Mouse (Mus musculus) limb, embryonic 14.5 days (tissue): Measurements from ENCODE around the gene Map3k5. TPM values are rescaled to one million over a fixed set of nuclear protein-coding genes. Genes with fewer than 3 reads are reported as not detected.

Experiments used
- ATAC-seq: fragments of 200-750 bp; cut with Nextera tagmentation; 2 replicates; pipeline ENCODE4 v1.8.0; 2017; ENCODE audit warnings: low read depth, moderate number of reproducible peaks, moderate TSS enrichment; ENCODE audit not compliant: low FRiP score
- DNase-seq: peaks from one replicate; pipeline ENCODE4 v3.0.0-alpha.2; 2015; ENCODE audit warnings: low spot score
- H3K27ac ChIP-seq: fragments of 300-500 bp; sonication (generic); replicated peaks from 2 replicates; pipeline ENCODE4 v1.5.1; 2014; ENCODE audit warnings: low read depth, mild to moderate bottlenecking, low read length, moderate library complexity, mixed read lengths
- H3K27me3 ChIP-seq: fragments of 300-500 bp; sonication (generic); 2 replicates; pipeline ENCODE4 v1.6.1; 2014; ENCODE audit warnings: low read length, mixed read lengths; ENCODE audit not compliant: control insufficient read depth, insufficient read depth
- H3K36me3 ChIP-seq: fragments of 300-500 bp; sonication (generic); 2 replicates; pipeline ENCODE4 v1.6.1; 2014; ENCODE audit warnings: mild to moderate bottlenecking, low read length, moderate library complexity, mixed read lengths; ENCODE audit not compliant: control insufficient read depth, insufficient read depth
- H3K4me1 ChIP-seq: fragments of 300-500 bp; sonication (generic); 2 replicates; pipeline ENCODE4 v1.6.1; 2014; ENCODE audit warnings: antibody characterized with exemption, low read length, mixed read lengths; ENCODE audit not compliant: control insufficient read depth, insufficient read depth
- H3K4me2 ChIP-seq: fragments of 300-500 bp; sonication (generic); replicated peaks from 2 replicates; pipeline ENCODE4 v1.6.1; 2014; ENCODE audit warnings: low read depth, mild to moderate bottlenecking, low read length, moderate library complexity; ENCODE audit not compliant: severe bottlenecking
- H3K4me3 ChIP-seq: fragments of 300-500 bp; sonication (generic); replicated peaks from 2 replicates; pipeline ENCODE4 v1.5.1; 2014; ENCODE audit warnings: low read length
- H3K9ac ChIP-seq: fragments of 300-500 bp; sonication (generic); 2 replicates; pipeline ENCODE4 v1.6.1; 2014; ENCODE audit warnings: mild to moderate bottlenecking, low read depth, low read length, moderate library complexity; ENCODE audit not compliant: severe bottlenecking
- H3K9me3 ChIP-seq: fragments of 300-500 bp; sonication (generic); 2 replicates; pipeline ENCODE4 v1.6.1; 2016; ENCODE audit warnings: low read length; ENCODE audit not compliant: control insufficient read depth
- POLR2A ChIP-seq: fragments of 200-500 bp; IDR thresholded peaks from 2 replicates; pipeline ENCODE4 v1.8.0; 2012; ENCODE audit warnings: inconsistent platforms, mild to moderate bottlenecking, moderate library complexity, borderline replicate concordance; ENCODE audit not compliant: insufficient read depth, insufficient read length; ENCODE audit errors: extremely low read depth
- WGBS: fragments of 180-500 bp; shearing (Covaris S2); extraction: QIAGEN DNeasy Blood & Tissue Kit; methylation state at CpG from one replicate; pipeline ENCODE4 v1.1.7; 2014; 5-methylcytosine and 5-hydroxymethylcytosine counted together
- polyA plus RNA-seq, 2 experiments: library from polyadenylated mRNA; depleted of rRNA in 1 of 2; stranded (reverse) in 1 of 2; unstranded in 1 of 2; fragments of >200 nt; fragmentation: Nextera tagmentation in 1 of 2; extraction: Ambion mirVana in 1 of 2; gene quantifications; 2 replicates each; pipeline versions ENCODE4 v1.2.1 to v1.2.3; 2012 to 2014

Gene Map3k5
- polyA plus RNA-seq, 2 experiments, result 2.0 to 3.5 TPM

DNA sequence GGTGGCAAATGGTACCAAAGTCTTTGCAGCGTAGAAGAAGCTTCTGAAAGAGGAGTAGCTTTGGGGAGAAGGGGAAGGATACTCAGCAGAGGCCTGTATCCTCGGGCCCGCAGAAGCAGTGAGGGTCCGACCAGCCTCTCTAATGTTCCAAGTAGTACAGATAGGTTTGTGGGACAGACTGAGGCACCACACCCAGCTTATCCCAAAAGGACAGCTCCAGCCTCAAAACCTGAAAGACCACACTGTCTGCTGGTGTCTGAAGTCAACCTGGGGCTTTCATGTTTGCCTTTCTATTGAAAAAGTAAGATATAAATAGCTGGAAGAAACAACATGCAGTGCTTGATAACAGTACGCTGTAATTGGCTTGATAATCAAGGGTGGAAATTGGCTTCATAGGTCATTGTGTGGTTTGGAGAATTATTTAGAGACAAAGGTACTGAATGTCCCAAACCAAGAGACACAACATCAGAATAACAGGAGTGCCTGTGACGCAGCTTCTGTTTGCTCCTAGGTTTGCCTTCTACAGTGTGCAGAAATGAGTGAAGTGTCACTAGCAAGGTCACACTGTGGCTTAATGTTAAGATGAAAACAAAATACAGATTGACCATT is 256.0 kb downstream of the Map3k5 start:
- WGBS, result 86% methylated on average over 6 of the region's 6 CpGs
- Histone ChIP-seq H3K27me3 (no peaks in the 10 kb centered on the region), H3K9me3 (no peaks in the 10 kb centered on the region), H3K4me3 (no peak overlapping the region), H3K4me1 (no peaks in the 10 kb centered on the region), H3K27ac (no peak overlapping the region), H3K9ac (no peak overlapping the region), H3K36me3 (no peaks in the 10 kb centered on the region), H3K4me2 (no peak overlapping the region)
- DNase-seq (no peak), ATAC-seq (no peak)
- no peak for TF ChIP-seq POLR2A

Other genes starting within 250 kb of the Map3k5 start
- gene Il20ra, start 221.9 kb upstream of the Map3k5 start, polyA plus RNA-seq (2012; rRNA removed), result 0.70 and 0.99 TPM in 2 replicates
- 0.45 and 1.1 TPM in 2 replicates for gene Il20ra, start 221.9 kb upstream of the Map3k5 start, polyA plus RNA-seq (2014; fragmentation: Nextera tagmentation; extraction: Ambion mirVana)
- 2.3 and 2.5 TPM in 2 replicates for gene Slc35d3, start 83.0 kb upstream of the Map3k5 start, polyA plus RNA-seq (2012; rRNA removed)
- gene Slc35d3, start 83.0 kb upstream of the Map3k5 start, polyA plus RNA-seq (2014; fragmentation: Nextera tagmentation; extraction: Ambion mirVana), result 1.4 and 1.6 TPM in 2 replicates
- 19.2 and 19.7 TPM in 2 replicates for gene Pex7, start 26.8 kb upstream of the Map3k5 start, polyA plus RNA-seq (2012; rRNA removed)
- 26.4 and 31.5 TPM in 2 replicates for gene Pex7, start 26.8 kb upstream of the Map3k5 start, polyA plus RNA-seq (2014; fragmentation: Nextera tagmentation; extraction: Ambion mirVana)
- gene Map7, start 214.0 kb downstream of the Map3k5 start, polyA plus RNA-seq (2012; rRNA removed), result 6.2 and 6.3 TPM in 2 replicates
- gene Map7, start 214.0 kb downstream of the Map3k5 start, polyA plus RNA-seq (2014; fragmentation: Nextera tagmentation; extraction: Ambion mirVana), result 8.6 and 9.7 TPM in 2 replicates